Mouse (Mus musculus): Measurements from ENCODE around the gene 2410002F23Rik.
A peak's percentile ranks its signal among the peaks of the same experiment; 100 is the strongest.
"Not testable (repeated sequence)": the region's sequence is repeated elsewhere in the genome, so short reads cannot be mapped to it uniquely, and the experiment has no call there.

2410002F23Rik gene

GRCm38 (mm10) chr7:44262791-44263643 is 16.5 kb downstream of the 2410002F23Rik start:
- DNase-seq (ENCODE audit: low spot score) = peak; percentile 91

GRCm38 (mm10) chr7:44268117-44268516 is 21.6 kb downstream of the 2410002F23Rik start:
- no peak for DNase-seq (ENCODE audit: low spot score)

DNA sequence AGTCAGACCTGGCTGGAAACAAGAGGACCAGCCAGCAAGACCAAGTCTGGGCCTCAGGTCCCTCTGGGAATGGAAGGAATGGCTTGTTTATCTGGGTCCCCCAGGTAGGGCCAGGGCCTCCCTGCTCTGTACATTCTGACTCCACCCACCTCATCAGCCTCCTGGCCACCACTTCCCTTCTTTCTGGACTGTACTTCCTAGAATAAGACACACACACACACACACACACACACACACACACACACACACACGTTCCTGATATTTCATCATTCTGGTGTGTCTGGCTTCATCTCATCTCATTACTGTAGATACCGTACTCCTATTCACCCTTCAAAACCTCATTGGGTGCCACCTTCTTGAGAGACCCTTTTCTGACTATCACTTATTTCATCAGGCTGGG is 22.9 kb downstream of the 2410002F23Rik start:
- DNase-seq (ENCODE audit: low spot score) = no peak

DNA sequence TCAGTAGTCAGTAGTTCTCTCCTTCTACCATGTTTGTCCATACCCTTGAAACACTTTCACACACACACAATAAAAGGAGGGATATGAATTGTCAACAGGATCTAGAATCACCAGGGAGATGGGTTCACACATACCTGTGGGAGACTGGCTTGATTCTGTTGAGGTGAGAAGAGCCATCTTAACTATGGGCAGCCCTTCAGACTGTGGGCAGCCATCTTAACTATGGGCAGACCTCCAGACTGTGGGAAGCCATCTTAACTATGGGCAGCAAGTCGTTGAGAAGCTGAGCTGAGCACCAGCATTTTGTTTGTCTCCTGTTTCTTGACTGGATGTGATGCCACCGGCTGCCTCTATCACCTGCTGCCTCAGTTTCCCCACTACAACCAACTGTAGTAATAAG is 24.8 kb downstream of the 2410002F23Rik start:
- DNase-seq (ENCODE audit: low spot score) = no peak

GRCm38 (mm10) chr7:44272546-44272945 is 26.0 kb downstream of the 2410002F23Rik start:
- no peak for DNase-seq (ENCODE audit: low spot score)

GRCm38 (mm10) chr7:44273446-44273845 is 26.9 kb downstream of the 2410002F23Rik start:
- DNase-seq (ENCODE audit: low spot score) = no peak

DNA sequence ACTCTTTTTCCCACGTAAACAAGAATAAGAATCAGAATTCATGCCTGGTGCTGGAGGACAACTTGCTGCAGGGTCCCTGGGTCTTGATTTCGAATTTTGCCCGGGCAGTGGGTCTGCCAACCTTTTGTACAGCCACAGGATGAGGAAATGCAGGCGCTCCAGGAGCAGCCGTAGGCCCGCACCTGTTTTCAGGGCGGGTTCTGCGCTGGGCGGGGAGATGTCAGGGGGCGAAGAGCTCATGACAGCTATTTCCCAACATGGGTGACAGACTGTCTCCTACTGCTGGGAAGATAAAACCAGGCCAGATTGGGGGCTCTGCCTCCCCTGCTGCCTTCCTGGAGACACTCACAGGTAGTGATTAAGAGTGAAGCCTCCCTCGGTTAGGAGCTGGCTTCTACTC is 27.6 kb downstream of the 2410002F23Rik start:
- DNase-seq (ENCODE audit: low spot score) = no peak

GRCm38 (mm10) chr7:44275546-44275945 is 29.0 kb downstream of the 2410002F23Rik start:
- DNase-seq (ENCODE audit: low spot score) = no peak

DNA sequence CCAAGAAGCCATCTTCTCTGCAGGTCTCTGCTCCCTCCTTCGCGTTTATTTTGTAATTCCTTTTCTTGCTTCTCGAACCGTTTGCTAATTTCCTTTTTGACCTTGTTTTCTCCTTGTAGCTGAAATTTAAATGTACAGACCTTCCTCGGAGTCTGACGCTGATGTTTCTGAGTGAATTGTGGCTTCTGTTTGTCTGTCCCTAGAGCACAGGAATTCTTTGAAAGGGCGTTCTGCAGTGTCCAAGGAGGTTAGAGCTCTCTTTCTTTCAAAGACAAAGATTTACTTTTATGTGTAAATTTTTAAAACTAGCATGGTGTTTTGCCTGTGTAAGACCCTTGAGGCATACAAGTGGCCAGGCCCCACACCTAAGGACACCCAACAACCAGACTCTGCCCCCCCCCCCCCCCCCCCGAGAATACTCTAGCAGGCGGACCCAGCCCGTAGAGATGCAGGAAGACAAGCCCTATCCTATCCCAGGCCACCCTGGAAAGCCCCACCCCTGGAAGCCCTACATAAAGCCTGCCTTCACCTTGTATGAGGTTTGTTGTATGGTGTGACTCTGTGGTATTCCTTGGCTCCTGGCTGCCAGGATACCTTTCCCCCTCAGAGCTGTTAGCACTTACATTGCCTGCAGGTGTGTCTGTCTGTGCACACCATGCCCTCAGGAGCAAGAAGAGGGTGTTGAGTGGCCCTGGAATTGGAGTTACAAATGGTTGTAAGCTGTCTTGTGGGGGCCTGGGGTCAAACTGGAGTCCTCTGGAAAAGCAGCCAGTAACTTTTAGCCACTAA is 30.1 kb downstream of the 2410002F23Rik start:
- DNase-seq (ENCODE audit: low spot score) = no peak

- no peak for DNase-seq (ENCODE audit: low spot score)
Measured at GRCm38 (mm10) chr7:44277250-44277622, 30.7 kb downstream of the 2410002F23Rik start.

GRCm38 (mm10) chr7:44280959-44281358 is 34.4 kb downstream of the 2410002F23Rik start:
- no peak for DNase-seq (ENCODE audit: low spot score)

GRCm38 (mm10) chr7:44281586-44281985 is 35.1 kb downstream of the 2410002F23Rik start:
- no peak for DNase-seq (ENCODE audit: low spot score)

- DNase-seq (ENCODE audit: low spot score) = no peak
Measured at GRCm38 (mm10) chr7:44287760-44288159, 41.2 kb downstream of the 2410002F23Rik start.

GRCm38 (mm10) chr7:44290986-44291385 is 44.5 kb downstream of the 2410002F23Rik start:
- no peak for DNase-seq (ENCODE audit: low spot score)

DNA sequence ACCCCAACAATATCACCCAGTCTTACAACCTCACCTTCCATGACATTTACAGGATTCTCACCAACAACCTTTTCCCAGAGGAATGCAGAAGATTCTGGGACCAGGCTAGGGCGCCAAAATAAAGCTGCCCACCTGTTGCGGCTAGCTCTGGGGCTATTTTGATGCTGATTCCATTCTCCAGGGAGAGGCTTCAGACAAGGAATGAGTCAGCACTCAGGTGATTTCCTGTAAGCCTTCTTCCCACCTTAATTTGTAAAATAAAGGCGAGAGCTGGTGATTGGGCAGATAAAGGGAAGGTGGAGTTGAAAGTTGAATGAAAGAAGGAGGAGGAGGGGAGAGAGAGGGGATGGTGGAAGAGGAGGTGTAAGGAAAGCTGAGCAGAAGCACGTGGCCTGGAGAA is 44.9 kb downstream of the 2410002F23Rik start:
- no peak for DNase-seq (ENCODE audit: low spot score)

GRCm38 (mm10) chr7:44297501-44297900 is 51.0 kb downstream of the 2410002F23Rik start:
- DNase-seq (ENCODE audit: low spot score) = not testable (repeated sequence)
